Mouse (Mus musculus) heart, adult 2 months (tissue): Measurements from ENCODE around the gene Kif24. TPM values are rescaled to one million over a fixed set of nuclear protein-coding genes. Genes with fewer than 3 reads are reported as not detected.

Experiments used
- DNase-seq, 2 experiments: peaks; one replicate each; pipeline ENCODE4 v3.0.0; 2021
- H3K27ac ChIP-seq: fragments of 200-600 bp; 2 replicates; pipeline ENCODE4 v1.8.1; 2022
- H3K27me3 ChIP-seq: fragments of 200-500 bp; 2 replicates; pipeline ENCODE4 v1.6.1; 2012; ENCODE audit warnings: mild to moderate bottlenecking, low read length, inconsistent platforms, mixed read lengths; ENCODE audit not compliant: control insufficient read depth, insufficient read depth
- H3K36me3 ChIP-seq: fragments of 200-500 bp; 2 replicates; pipeline ENCODE4 v1.6.1; 2012; ENCODE audit warnings: low read length, inconsistent platforms; ENCODE audit not compliant: control insufficient read depth, insufficient read depth
- H3K4me1 ChIP-seq: fragments of 200-500 bp; 2 replicates; pipeline ENCODE4 v1.6.1; 2011; ENCODE audit warnings: low read length; ENCODE audit not compliant: control insufficient read depth, insufficient read depth
- H3K4me3 ChIP-seq: fragments of 200-600 bp; 2 replicates; pipeline ENCODE4 v1.8.1; 2022
- H3K79me2 ChIP-seq: fragments of 200-500 bp; replicated peaks from 2 replicates; pipeline ENCODE4 v1.6.1; 2012; ENCODE audit warnings: mild to moderate bottlenecking, inconsistent platforms, low read length, moderate library complexity, mixed read lengths; ENCODE audit not compliant: control insufficient read depth, insufficient read depth
- H3K9ac ChIP-seq: fragments of 200-500 bp; 2 replicates; pipeline ENCODE4 v1.6.1; 2012; ENCODE audit warnings: low read depth, mild to moderate bottlenecking, control low read depth, inconsistent platforms, low read length, mixed read lengths
- CTCF ChIP-seq: fragments of 200-600 bp; IDR thresholded peaks from 2 replicates; pipeline ENCODE4 v1.8.1; 2022; ENCODE audit warnings: antibody characterized with exemption, mild to moderate bottlenecking, moderate library complexity
- EP300 ChIP-seq: fragments of 200-500 bp; IDR thresholded peaks from 2 replicates; pipeline ENCODE4 v1.6.1; 2011; ENCODE audit warnings: low read depth, low read length, control low read depth; ENCODE audit not compliant: insufficient read depth
- POLR2A ChIP-seq: fragments of 200-500 bp; IDR thresholded peaks from 2 replicates; pipeline ENCODE4 v1.6.1; 2011; ENCODE audit warnings: mild to moderate bottlenecking, low read depth, low read length, control low read depth; ENCODE audit not compliant: insufficient read depth
- WGBS: fragments of 180-500 bp; shearing (Covaris S2); methylation state at CpG from one replicate; pipeline ENCODE4 v1.1.7; 2018; 5-methylcytosine and 5-hydroxymethylcytosine counted together
- intact Hi-C: fragments of 180-260 bp; cut with DNase I; formaldehyde crosslinking; loops from one replicate; pipeline ENCODE4 v1.15.1; 2025
- polyA plus RNA-seq: library from polyadenylated mRNA; depleted of rRNA; stranded (reverse); fragments of >200 nt; gene quantifications from 2 replicates; pipeline ENCODE4 v1.2.3, GENCODE M21; 2012
- total RNA-seq, 2 experiments: library from RNA; stranded (reverse); gene quantifications; 2 replicates each; pipeline ENCODE4 v1.2.3; 2021

Kif24 gene
- total and polyA plus RNA-seq, 3 experiments, result 0.10 to 0.70 (median 0.29) TPM

GRCm38 (mm10) chr4:41500787-41501186, 36.1 kb upstream of the Kif24 start:
- intact Hi-C loops, result no loop called here
- TF ChIP-seq POLR2A (no peak), CTCF (no peak), EP300 (no peak)
- H3K27me3 ChIP-seq, result peaks cover 11% of the 10 kb centered on the region

GRCm38 (mm10) chr4:41499619-41500018, 34.9 kb upstream of the Kif24 start:
- DNase-seq, result no peak
- Histone ChIP-seq H3K9ac (no peak overlapping the region), H3K4me1 (no peaks in the 10 kb centered on the region), H3K4me3 (no peak overlapping the region), H3K27ac (no peak overlapping the region), H3K27me3 (peaks cover 11% of the 10 kb centered on the region), H3K36me3 (no peaks in the 10 kb centered on the region), H3K79me2 (no peaks in the 10 kb centered on the region)
- WGBS, result 67% methylated on average over 8 of the region's 8 CpGs
- TF ChIP-seq EP300, result no peak
- no peak for TF ChIP-seq CTCF
- no peak for TF ChIP-seq POLR2A
- intact Hi-C loops, result no loop called here

More at GRCm38 (mm10) chr4:41500787-41501186, 36.1 kb upstream of the Kif24 start:
- H3K36me3 ChIP-seq, result no peaks in the 10 kb centered on the region
- no peak for DNase-seq
- H3K4me3 ChIP-seq, result no peak overlapping the region
- H3K9ac ChIP-seq, result no peak overlapping the region
- H3K4me1 ChIP-seq, result no peaks in the 10 kb centered on the region
- no peak overlapping the region for H3K27ac ChIP-seq
- no peaks in the 10 kb centered on the region for H3K79me2 ChIP-seq
- 82% methylated on average over 4 of the region's 4 CpGs for WGBS

- DNase-seq, result no peak
- Histone ChIP-seq H3K27ac (no peak overlapping the region), H3K79me2 (no peaks in the 10 kb centered on the region), H3K4me1 (no peaks in the 10 kb centered on the region), H3K36me3 (no peaks in the 10 kb centered on the region), H3K9ac (no peak overlapping the region), H3K27me3 (peaks cover 11% of the 10 kb centered on the region), H3K4me3 (no peak overlapping the region)
- TF ChIP-seq EP300, result no peak
- TF ChIP-seq CTCF, result no peak
- TF ChIP-seq POLR2A, result no peak
- intact Hi-C loops, result no loop called here
- 32% methylated on average over 43 of the region's 43 CpGs for WGBS
Measured at GRCm38 (mm10) chr4:41498921-41499391, 34.3 kb upstream of the Kif24 start.

- no peak for TF ChIP-seq CTCF
- H3K27me3 ChIP-seq, result peaks cover 11% of the 10 kb centered on the region
Measured at GRCm38 (mm10) chr4:41497995-41498845, 33.5 kb upstream of the Kif24 start.

GRCm38 (mm10) chr4:41497579-41497978, 32.9 kb upstream of the Kif24 start:
- intact Hi-C loops, result no loop called here
- Histone ChIP-seq H3K9ac (no peak overlapping the region), H3K27me3 (peaks cover 11% of the 10 kb centered on the region)

More at GRCm38 (mm10) chr4:41497995-41498845, 33.5 kb upstream of the Kif24 start:
- Histone ChIP-seq H3K9ac (no peak overlapping the region), H3K4me3 (no peak overlapping the region), H3K36me3 (no peaks in the 10 kb centered on the region), H3K4me1 (no peaks in the 10 kb centered on the region), H3K27ac (no peak overlapping the region), H3K79me2 (no peaks in the 10 kb centered on the region)
- intact Hi-C loops, result no loop called here
- WGBS, result 33% methylated on average over 72 of the region's 72 CpGs
- DNase-seq, result no peak

GRCm38 (mm10) chr4:41497046-41497445, 32.4 kb upstream of the Kif24 start:
- Histone ChIP-seq H3K4me3 (no peak overlapping the region), H3K36me3 (no peaks in the 10 kb centered on the region), H3K4me1 (no peaks in the 10 kb centered on the region), H3K27ac (no peak overlapping the region), H3K9ac (no peak overlapping the region), H3K27me3 (peaks cover 11% of the 10 kb centered on the region), H3K79me2 (no peaks in the 10 kb centered on the region)
- no peak for DNase-seq
- WGBS, result 67% methylated on average over 5 of the region's 5 CpGs
- TF ChIP-seq EP300, result no peak
- TF ChIP-seq CTCF, result no peak
- no peak for TF ChIP-seq POLR2A
- intact Hi-C loops, result no loop called here

More at GRCm38 (mm10) chr4:41497579-41497978, 32.9 kb upstream of the Kif24 start:
- Histone ChIP-seq H3K4me1 (no peaks in the 10 kb centered on the region), H3K79me2 (no peaks in the 10 kb centered on the region), H3K4me3 (no peak overlapping the region), H3K36me3 (no peaks in the 10 kb centered on the region), H3K27ac (no peak overlapping the region)
- DNase-seq, result no peak
- WGBS, result 21% methylated on average over 34 of the region's 34 CpGs
- TF ChIP-seq CTCF (peak; percentile 23; the same call in 1 of the 2 replicates), POLR2A (no peak)
